Mouse (Mus musculus) limb, embryonic 11.5 days (tissue): ENCODE data around the gene Epha8. TPM values are rescaled to one million over a fixed set of nuclear protein-coding genes. Genes with fewer than 3 reads are reported as not detected.

Source experiments
- ATAC-seq: fragments of 200-750 bp; cut with Nextera tagmentation; 2 replicates; pipeline ENCODE4 v1.8.0; 2017; ENCODE audit warnings: low read depth; ENCODE audit not compliant: insufficient number of reproducible peaks, low FRiP score, low TSS enrichment
- DNase-seq: peaks from one replicate; pipeline ENCODE4 v3.0.0-alpha.2; 2015; ENCODE audit warnings: low spot score
- H3K27ac ChIP-seq: fragments of 300-500 bp; sonication (generic); replicated peaks from 2 replicates; pipeline ENCODE4 v1.5.1; 2014; ENCODE audit warnings: low read depth, mild to moderate bottlenecking, low read length
- H3K27me3 ChIP-seq: fragments of 300-500 bp; sonication (generic); 2 replicates; pipeline ENCODE4 v1.6.1; 2014; ENCODE audit warnings: mild to moderate bottlenecking, low read length, mixed read lengths; ENCODE audit not compliant: control insufficient read depth, insufficient read depth
- H3K36me3 ChIP-seq: fragments of 300-500 bp; sonication (generic); 2 replicates; pipeline ENCODE4 v1.6.1; 2014; ENCODE audit warnings: mild to moderate bottlenecking, low read length, moderate library complexity, mixed read lengths; ENCODE audit not compliant: control insufficient read depth, insufficient read depth
- H3K4me1 ChIP-seq: fragments of 300-500 bp; sonication (generic); 2 replicates; pipeline ENCODE4 v1.6.1; 2014; ENCODE audit warnings: low read length, mixed read lengths; ENCODE audit not compliant: control insufficient read depth, insufficient read depth
- H3K4me2 ChIP-seq: fragments of 300-500 bp; sonication (generic); 2 replicates; pipeline ENCODE4 v1.6.1; 2014; ENCODE audit warnings: low read depth, mild to moderate bottlenecking, moderate library complexity; ENCODE audit not compliant: severe bottlenecking
- H3K4me3 ChIP-seq: fragments of 300-500 bp; sonication (generic); 2 replicates; pipeline ENCODE4 v1.5.1; 2014; ENCODE audit warnings: low read depth, low read length
- H3K9ac ChIP-seq: fragments of 300-500 bp; sonication (generic); 2 replicates; pipeline ENCODE4 v1.6.1; 2014; ENCODE audit warnings: mild to moderate bottlenecking, low read length
- H3K9me3 ChIP-seq: fragments of 300-500 bp; sonication (generic); 2 replicates; pipeline ENCODE4 v1.6.1; 2016; ENCODE audit warnings: low read length; ENCODE audit not compliant: control insufficient read depth
- WGBS: fragments of 180-500 bp; shearing (Covaris S2); extraction: QIAGEN DNeasy Blood & Tissue Kit; methylation state at CpG from one replicate; pipeline ENCODE4 v1.1.7; 2014; 5-methylcytosine and 5-hydroxymethylcytosine counted together
- polyA plus RNA-seq: library from polyadenylated mRNA; unstranded; fragments of >200 nt; fragmentation: Nextera tagmentation; extraction: Ambion mirVana; gene quantifications from 2 replicates; pipeline ENCODE4 v1.2.1, GENCODE M21; 2014

Gene Epha8
- polyA plus RNA-seq, 1 experiment from 2014 or later, result 0.09 TPM

- H3K9ac ChIP-seq, result no peak overlapping the region
- no peak overlapping the region for H3K27ac ChIP-seq
- no peaks in the 10 kb centered on the region for H3K4me1 ChIP-seq
- no peak overlapping the region for H3K4me3 ChIP-seq
- WGBS, result 27% methylated on average over 15 of the region's 15 CpGs
- H3K36me3 ChIP-seq, result no peaks in the 10 kb centered on the region
- no peak overlapping the region for H3K4me2 ChIP-seq
- no peaks in the 10 kb centered on the region for H3K9me3 ChIP-seq
- ATAC-seq (no peak), DNase-seq (no peak)
- peaks cover 5% of the 10 kb centered on the region; the same call in 1 of the 2 replicates for H3K27me3 ChIP-seq
These were observed 30.8 kb downstream of the Epha8 start for GRCm38 (mm10) chr4:136925804-136926203.

- 7% methylated on average over 6 of the region's 6 CpGs for WGBS
- Histone ChIP-seq H3K4me2 (no peak overlapping the region), H3K4me3 (no peak overlapping the region), H3K27me3 (peaks cover 5% of the 10 kb centered on the region; the same call in 1 of the 2 replicates), H3K36me3 (no peaks in the 10 kb centered on the region), H3K9me3 (no peaks in the 10 kb centered on the region), H3K4me1 (no peaks in the 10 kb centered on the region), H3K27ac (no peak overlapping the region), H3K9ac (no peak overlapping the region)
- no peak for ATAC-seq
- peak; percentile 93 for DNase-seq
These were observed 32.1 kb downstream of the Epha8 start for GRCm38 (mm10) chr4:136924529-136924928.

GRCm38 (mm10) chr4:136919526-136919925, 37.1 kb downstream of the Epha8 start:
- Histone ChIP-seq H3K4me2 (no peak overlapping the region), H3K27ac (no peak overlapping the region), H3K9ac (no peak overlapping the region), H3K9me3 (no peaks in the 10 kb centered on the region), H3K36me3 (no peaks in the 10 kb centered on the region), H3K4me3 (no peak overlapping the region), H3K4me1 (no peaks in the 10 kb centered on the region), H3K27me3 (no peaks in the 10 kb centered on the region)
- DNase-seq (no peak), ATAC-seq (no peak)
- 81% methylated on average over 3 of the region's 3 CpGs for WGBS

GRCm38 (mm10) chr4:136918834-136919233, 37.8 kb downstream of the Epha8 start:
- DNase-seq (no peak), ATAC-seq (no peak)
- no peaks in the 10 kb centered on the region for H3K27me3 ChIP-seq
- 90% methylated on average over 8 of the region's 8 CpGs for WGBS
- H3K9me3 ChIP-seq, result no peaks in the 10 kb centered on the region
- no peak overlapping the region for H3K4me3 ChIP-seq
- no peak overlapping the region for H3K9ac ChIP-seq
- H3K4me1 ChIP-seq, result no peaks in the 10 kb centered on the region
- H3K27ac ChIP-seq, result no peak overlapping the region
- no peak overlapping the region for H3K4me2 ChIP-seq
- H3K36me3 ChIP-seq, result no peaks in the 10 kb centered on the region

- Histone ChIP-seq H3K4me3 (no peak overlapping the region), H3K27me3 (peaks cover 5% of the 10 kb centered on the region; the same call in 1 of the 2 replicates), H3K36me3 (no peaks in the 10 kb centered on the region), H3K9me3 (no peaks in the 10 kb centered on the region), H3K27ac (no peak overlapping the region), H3K4me2 (no peak overlapping the region), H3K9ac (no peak overlapping the region), H3K4me1 (no peaks in the 10 kb centered on the region)
- DNase-seq, result no peak
- WGBS, result 46% methylated on average over 7 of the region's 7 CpGs
- ATAC-seq, result no peak
These were observed 39.5 kb downstream of the Epha8 start for GRCm38 (mm10) chr4:136917165-136917524.

GRCm38 (mm10) chr4:136916359-136917164, 40.1 kb downstream of the Epha8 start:
- no peak overlapping the region for H3K4me3 ChIP-seq
- peaks cover 9% of the 10 kb centered on the region; the same call in 1 of the 2 replicates for H3K27me3 ChIP-seq
- H3K4me1 ChIP-seq, result no peaks in the 10 kb centered on the region
- no peaks in the 10 kb centered on the region for H3K36me3 ChIP-seq
- no peak for DNase-seq
- WGBS, result 63% methylated on average over 20 of the region's 20 CpGs
- no peaks in the 10 kb centered on the region for H3K9me3 ChIP-seq
- H3K9ac ChIP-seq, result no peak overlapping the region
- H3K4me2 ChIP-seq, result no peak overlapping the region
- H3K27ac ChIP-seq, result no peak overlapping the region
- no peak for ATAC-seq

- WGBS, result 9% methylated on average over 9 of the region's 9 CpGs
These were observed 43.8 kb downstream of the Epha8 start for GRCm38 (mm10) chr4:136912841-136913240.

GRCm38 (mm10) chr4:136911804-136912203, 44.8 kb downstream of the Epha8 start:
- Histone ChIP-seq H3K4me2 (no peak overlapping the region), H3K36me3 (no peaks in the 10 kb centered on the region), H3K4me3 (no peak overlapping the region), H3K9me3 (no peaks in the 10 kb centered on the region), H3K27me3 (peaks cover 20% of the 10 kb centered on the region), H3K27ac (no peak overlapping the region), H3K9ac (no peak overlapping the region), H3K4me1 (no peaks in the 10 kb centered on the region)
- WGBS, result 36% methylated on average over 9 of the region's 9 CpGs
- DNase-seq (no peak), ATAC-seq (no peak)

More at GRCm38 (mm10) chr4:136912841-136913240, 43.8 kb downstream of the Epha8 start:
- Histone ChIP-seq H3K27ac (no peak overlapping the region), H3K4me1 (no peaks in the 10 kb centered on the region), H3K4me3 (no peak overlapping the region), H3K27me3 (peaks cover 20% of the 10 kb centered on the region), H3K9me3 (no peaks in the 10 kb centered on the region), H3K4me2 (no peak overlapping the region), H3K9ac (no peak overlapping the region), H3K36me3 (no peaks in the 10 kb centered on the region)
- no peak for ATAC-seq
- DNase-seq, result no peak
